Mouse (Mus musculus) adrenal gland, postnatal 36 days (tissue): Measurements from ENCODE around the gene Kcnc3. TPM values are rescaled to one million over a fixed set of nuclear protein-coding genes. Genes with fewer than 3 reads are reported as not detected.

Experiments used
- DNase-seq, 2 experiments: peaks; one replicate each; pipeline ENCODE4 v3.0.0; 2021; ENCODE audit warnings: mixed read lengths in 1 of 2
- total RNA-seq, 2 experiments: library from RNA; stranded (reverse); gene quantifications; 2 replicates each; pipeline ENCODE4 v1.2.3; 2021

The Kcnc3 gene
- total RNA-seq, 2 experiments from 2014 or later = 2.6 to 3.9 TPM

- no peak for DNase-seq
These were observed 19.5 kb upstream of the Kcnc3 start for GRCm38 (mm10) chr7:44570989-44571388.

- DNase-seq = no peak
These were observed 18.7 kb upstream of the Kcnc3 start for GRCm38 (mm10) chr7:44571811-44572210.

GRCm38 (mm10) chr7:44572213-44572701 is 18.2 kb upstream of the Kcnc3 start, which contains the start of gene Napsa:
TSS of gene Napsa (plus strand) at chr7:44572380.
- no peak for DNase-seq

- DNase-seq = no peak
These were observed 17.4 kb upstream of the Kcnc3 start for GRCm38 (mm10) chr7:44572956-44573484.

GRCm38 (mm10) chr7:44576333-44576844 is 14.1 kb upstream of the Kcnc3 start:
- no peak for DNase-seq

- DNase-seq = no peak
These were observed 8.8 kb upstream of the Kcnc3 start for GRCm38 (mm10) chr7:44581637-44582036.

GRCm38 (mm10) chr7:44582709-44583108 is 7.8 kb upstream of the Kcnc3 start:
- no peak for DNase-seq

GRCm38 (mm10) chr7:44583146-44583545 is 7.3 kb upstream of the Kcnc3 start:
- no peak for DNase-seq

- no peak for DNase-seq
These were observed 6.1 kb upstream of the Kcnc3 start for GRCm38 (mm10) chr7:44584265-44584804.

GRCm38 (mm10) chr7:44584921-44585320 is 5.5 kb upstream of the Kcnc3 start:
- no peak for DNase-seq

GRCm38 (mm10) chr7:44585606-44586005 is 4.9 kb upstream of the Kcnc3 start:
- no peak for DNase-seq

GRCm38 (mm10) chr7:44586518-44586917 is 3.9 kb upstream of the Kcnc3 start:
- peak in 1 of 2 experiments; percentile 21 for DNase-seq

GRCm38 (mm10) chr7:44586930-44587329 is 3.5 kb upstream of the Kcnc3 start:
- DNase-seq = peak; percentile 61 to 65

GRCm38 (mm10) chr7:44587676-44588075 is 2.8 kb upstream of the Kcnc3 start:
- DNase-seq = no peak

- no peak for DNase-seq
These were observed 2.1 kb upstream of the Kcnc3 start for GRCm38 (mm10) chr7:44588338-44588737.

GRCm38 (mm10) chr7:44589149-44589548 is 1.3 kb upstream of the Kcnc3 start:
- DNase-seq = peak; percentile 77 to 79

- no peak for DNase-seq
These were observed 518 bp upstream of the Kcnc3 start for GRCm38 (mm10) chr7:44589946-44590345.

GRCm38 (mm10) chr7:44591348-44592116 is 1.1 kb downstream of the Kcnc3 start:
- DNase-seq = peak; percentile 10 to 29

- no peak for DNase-seq
These were observed 2.6 kb downstream of the Kcnc3 start for GRCm38 (mm10) chr7:44593051-44593450.

- peak; percentile 86 to 90 for DNase-seq
These were observed 3.3 kb downstream of the Kcnc3 start for GRCm38 (mm10) chr7:44593775-44594174.

- peak in 1 of 2 experiments; percentile 26 for DNase-seq
These were observed 3.8 kb downstream of the Kcnc3 start for GRCm38 (mm10) chr7:44594291-44594690.

- DNase-seq = no peak
These were observed 4.7 kb downstream of the Kcnc3 start for GRCm38 (mm10) chr7:44595131-44595561.

GRCm38 (mm10) chr7:44596051-44596450 is 5.6 kb downstream of the Kcnc3 start:
- DNase-seq = no peak
